Mouse (Mus musculus) thymus, adult 2 months (tissue): ENCODE measurements around the gene BC053393. TPM values are rescaled to one million over a fixed set of nuclear protein-coding genes. Genes with fewer than 3 reads are reported as not detected.

ENCODE experiments used
- DNase-seq: peaks from one replicate; pipeline ENCODE4 v3.0.0; 2021
- H3K27ac ChIP-seq: fragments of 200-500 bp; 2 replicates; pipeline ENCODE4 v1.5.1; 2012; ENCODE audit warnings: low read length, control low read depth; ENCODE audit not compliant: control insufficient read depth, insufficient read depth
- H3K27me3 ChIP-seq: fragments of 200-500 bp; 2 replicates; pipeline ENCODE4 v1.6.1; 2012; ENCODE audit warnings: mild to moderate bottlenecking, low read length, moderate library complexity, mixed read lengths; ENCODE audit not compliant: control insufficient read depth, insufficient read depth
- H3K36me3 ChIP-seq: fragments of 200-500 bp; 2 replicates; pipeline ENCODE4 v1.6.1; 2012; ENCODE audit warnings: mild to moderate bottlenecking, low read length, moderate library complexity; ENCODE audit not compliant: control insufficient read depth, insufficient read depth
- H3K4me1 ChIP-seq: fragments of 200-500 bp; replicated peaks from 2 replicates; pipeline ENCODE4 v1.6.1; 2012; ENCODE audit warnings: low read length; ENCODE audit not compliant: control insufficient read depth, insufficient read depth
- H3K4me3 ChIP-seq: fragments of 200-500 bp; 2 replicates; pipeline ENCODE4 v1.5.1; 2012; ENCODE audit warnings: mild to moderate bottlenecking, low read length, control low read depth, moderate library complexity; ENCODE audit not compliant: control insufficient read depth, insufficient read depth
- CTCF ChIP-seq: fragments of 200-500 bp; IDR thresholded peaks from 2 replicates; pipeline ENCODE4 v1.5.1; 2012; ENCODE audit warnings: mild to moderate bottlenecking, control low read depth, low read length, moderate library complexity, borderline replicate concordance; ENCODE audit not compliant: control insufficient read depth, poor library complexity, insufficient read depth; ENCODE audit errors: extremely low read depth
- POLR2A ChIP-seq: fragments of 200-500 bp; IDR thresholded peaks from 2 replicates; pipeline ENCODE4 v1.6.1; 2012; ENCODE audit warnings: mild to moderate bottlenecking, low read length, control low read depth, moderate library complexity; ENCODE audit not compliant: control insufficient read depth, poor library complexity, insufficient read depth; ENCODE audit errors: extremely low read depth
- WGBS: fragments of 180-500 bp; shearing (Covaris S2); methylation state at CpG from one replicate; pipeline ENCODE4 v1.1.7; 2018; 5-methylcytosine and 5-hydroxymethylcytosine counted together
- polyA plus RNA-seq: library from polyadenylated mRNA; depleted of rRNA; stranded (reverse); fragments of >200 nt; gene quantifications from 2 replicates; pipeline ENCODE4 v1.2.3, GENCODE M21; 2012

BC053393 gene
- polyA plus RNA-seq, 1 experiment = 0.07 TPM

DNA sequence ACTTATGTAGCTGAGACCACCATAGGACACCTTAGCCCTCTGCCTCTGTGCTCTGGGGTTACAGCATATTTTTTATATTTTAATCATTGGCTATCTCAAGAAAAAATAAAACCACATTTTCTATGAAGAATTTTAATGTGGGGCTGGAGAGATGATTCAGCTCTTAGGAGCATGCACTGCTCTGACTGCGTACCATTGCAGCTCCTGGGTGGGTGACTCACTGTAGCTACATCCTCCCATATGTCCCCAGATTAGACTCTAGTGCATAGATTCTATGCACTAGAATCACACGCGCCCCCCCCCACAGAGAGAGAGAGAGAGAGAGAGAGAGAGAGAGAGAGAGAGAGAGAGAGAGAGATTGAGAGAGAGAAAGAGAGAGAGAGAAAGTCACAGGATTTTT lies 18.6 kb upstream of the BC053393 start:
- Histone ChIP-seq H3K36me3 (no peaks in the 10 kb centered on the region), H3K4me1 (peaks cover 3% of the 10 kb centered on the region), H3K4me3 (no peak overlapping the region), H3K27me3 (no peaks in the 10 kb centered on the region), H3K27ac (no peak overlapping the region)
- DNase-seq = no peak
- WGBS = 100% methylated on average over 3 of the region's 3 CpGs
- no peak for TF ChIP-seq CTCF
- no peak for TF ChIP-seq POLR2A

DNA sequence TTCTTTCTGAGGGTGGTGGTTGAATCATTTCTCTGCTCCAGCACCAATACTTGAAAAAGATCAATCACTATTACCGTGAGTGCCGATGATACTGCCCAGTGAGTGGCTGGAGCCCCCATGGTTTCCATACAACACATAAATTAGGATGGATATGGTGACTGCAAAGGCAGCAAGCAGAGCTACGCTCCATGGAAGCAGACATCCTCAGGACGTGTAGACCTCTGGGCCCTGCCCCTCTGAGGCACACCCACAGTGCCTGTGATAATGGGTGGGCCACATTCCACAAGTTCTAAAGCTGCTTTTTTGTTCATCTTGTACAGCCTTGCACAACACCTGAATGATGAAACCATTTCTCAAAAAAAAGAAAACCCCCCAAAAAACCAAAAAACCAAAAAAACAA lies 10.2 kb upstream of the BC053393 start:
- Histone ChIP-seq H3K4me1 (no peaks in the 10 kb centered on the region), H3K27ac (no peak overlapping the region), H3K36me3 (no peaks in the 10 kb centered on the region), H3K4me3 (no peak overlapping the region), H3K27me3 (no peaks in the 10 kb centered on the region)
- TF ChIP-seq POLR2A (no peak), CTCF (no peak)
- DNase-seq = no peak
- WGBS = 89% methylated on average over 4 of the region's 4 CpGs

GRCm38 (mm10) chr11:46564671-46565070 lies 6.7 kb upstream of the BC053393 start:
- H3K4me3 ChIP-seq = no peak overlapping the region
- DNase-seq = no peak
- no peaks in the 10 kb centered on the region for H3K4me1 ChIP-seq
- H3K36me3 ChIP-seq = no peaks in the 10 kb centered on the region
- TF ChIP-seq POLR2A = no peak
- TF ChIP-seq CTCF = no peak
- H3K27ac ChIP-seq = no peak overlapping the region
- 89% methylated on average over 1 of the region's 1 CpGs for WGBS
- no peaks in the 10 kb centered on the region for H3K27me3 ChIP-seq

GRCm38 (mm10) chr11:46565967-46566366 lies 5.4 kb upstream of the BC053393 start:
- no peaks in the 10 kb centered on the region for H3K27me3 ChIP-seq
- no peak for DNase-seq
- H3K4me1 ChIP-seq = no peaks in the 10 kb centered on the region
- H3K27ac ChIP-seq = no peak overlapping the region
- H3K36me3 ChIP-seq = no peaks in the 10 kb centered on the region
- TF ChIP-seq POLR2A = no peak
- no peak for TF ChIP-seq CTCF
- 85% methylated on average over 2 of the region's 2 CpGs for WGBS
- H3K4me3 ChIP-seq = no peak overlapping the region

- WGBS = 84% methylated on average over 1 of the region's 1 CpGs
- TF ChIP-seq POLR2A = no peak
- TF ChIP-seq CTCF = no peak
- no peaks in the 10 kb centered on the region for H3K4me1 ChIP-seq
- no peaks in the 10 kb centered on the region for H3K36me3 ChIP-seq
- no peaks in the 10 kb centered on the region for H3K27me3 ChIP-seq
- no peak overlapping the region for H3K27ac ChIP-seq
- DNase-seq = no peak
- no peak overlapping the region for H3K4me3 ChIP-seq
Measured at GRCm38 (mm10) chr11:46569107-46569506, 2.2 kb upstream of the BC053393 start.

DNA sequence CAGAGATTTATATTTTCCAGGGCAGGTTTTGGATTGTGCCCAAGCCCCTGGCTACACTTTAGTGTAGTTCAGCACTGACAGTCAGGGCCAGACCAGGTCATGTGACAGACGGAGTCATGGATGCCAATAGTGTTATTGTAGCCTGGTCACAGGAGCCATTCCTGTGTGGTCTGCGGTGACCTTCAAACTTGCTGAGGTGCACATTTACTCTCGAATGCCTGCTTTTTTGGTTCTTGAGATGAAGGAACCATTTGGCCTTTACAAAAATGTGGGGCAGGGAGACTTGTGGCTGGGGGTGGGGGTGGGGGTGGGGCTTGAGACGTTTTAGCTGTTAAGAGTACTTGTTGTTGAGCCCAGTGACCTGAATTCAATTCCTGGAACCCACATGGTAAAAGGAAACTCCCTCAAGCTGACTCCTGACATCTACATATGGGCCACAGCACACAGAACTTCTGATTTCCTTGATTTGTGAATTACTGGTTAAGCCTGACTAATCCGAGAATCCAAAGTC lies 7.5 kb downstream of the BC053393 start:
- Histone ChIP-seq H3K4me3 (no peak overlapping the region), H3K27ac (no peak overlapping the region), H3K4me1 (no peaks in the 10 kb centered on the region), H3K36me3 (no peaks in the 10 kb centered on the region), H3K27me3 (no peaks in the 10 kb centered on the region)
- DNase-seq = no peak
- WGBS = 77% methylated on average over 5 of the region's 5 CpGs
- no peak for TF ChIP-seq CTCF
- TF ChIP-seq POLR2A = no peak

DNA sequence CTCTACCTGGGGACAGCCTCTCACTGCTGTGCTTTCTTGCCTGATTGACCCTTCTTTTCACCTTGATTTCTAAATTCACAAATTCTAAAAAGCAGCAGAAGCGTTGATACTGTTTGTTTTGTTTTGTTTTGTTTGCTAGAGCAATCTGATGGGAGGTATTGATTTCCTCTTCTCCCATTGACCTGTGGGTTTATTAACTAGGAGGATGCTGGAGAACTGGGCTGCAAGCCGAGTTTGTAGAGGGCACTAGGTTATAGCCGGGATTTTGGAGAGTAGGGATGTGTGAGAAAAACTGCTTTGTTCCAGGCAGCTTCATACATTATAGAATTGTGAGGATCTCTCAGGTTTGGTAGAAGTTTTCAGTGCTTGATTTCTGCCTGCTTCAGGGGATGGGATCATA lies 9.1 kb downstream of the BC053393 start:
- DNase-seq = no peak
- Histone ChIP-seq H3K4me1 (no peaks in the 10 kb centered on the region), H3K36me3 (no peaks in the 10 kb centered on the region), H3K27ac (no peak overlapping the region), H3K4me3 (no peak overlapping the region), H3K27me3 (no peaks in the 10 kb centered on the region)
- no peak for TF ChIP-seq CTCF
- TF ChIP-seq POLR2A = no peak
- 97% methylated on average over 3 of the region's 3 CpGs for WGBS

GRCm38 (mm10) chr11:46582741-46583140 lies 11.4 kb downstream of the BC053393 start:
- 93% methylated on average over 5 of the region's 5 CpGs for WGBS
- no peak for DNase-seq
- H3K27me3 ChIP-seq = no peaks in the 10 kb centered on the region
- H3K4me1 ChIP-seq = no peaks in the 10 kb centered on the region
- no peak overlapping the region for H3K4me3 ChIP-seq
- H3K27ac ChIP-seq = no peak overlapping the region
- H3K36me3 ChIP-seq = no peaks in the 10 kb centered on the region
- TF ChIP-seq POLR2A = no peak
- no peak for TF ChIP-seq CTCF
